Comparison of ENCODE assay signal across 9 mouse cellular contexts in the genomic region with DNA sequence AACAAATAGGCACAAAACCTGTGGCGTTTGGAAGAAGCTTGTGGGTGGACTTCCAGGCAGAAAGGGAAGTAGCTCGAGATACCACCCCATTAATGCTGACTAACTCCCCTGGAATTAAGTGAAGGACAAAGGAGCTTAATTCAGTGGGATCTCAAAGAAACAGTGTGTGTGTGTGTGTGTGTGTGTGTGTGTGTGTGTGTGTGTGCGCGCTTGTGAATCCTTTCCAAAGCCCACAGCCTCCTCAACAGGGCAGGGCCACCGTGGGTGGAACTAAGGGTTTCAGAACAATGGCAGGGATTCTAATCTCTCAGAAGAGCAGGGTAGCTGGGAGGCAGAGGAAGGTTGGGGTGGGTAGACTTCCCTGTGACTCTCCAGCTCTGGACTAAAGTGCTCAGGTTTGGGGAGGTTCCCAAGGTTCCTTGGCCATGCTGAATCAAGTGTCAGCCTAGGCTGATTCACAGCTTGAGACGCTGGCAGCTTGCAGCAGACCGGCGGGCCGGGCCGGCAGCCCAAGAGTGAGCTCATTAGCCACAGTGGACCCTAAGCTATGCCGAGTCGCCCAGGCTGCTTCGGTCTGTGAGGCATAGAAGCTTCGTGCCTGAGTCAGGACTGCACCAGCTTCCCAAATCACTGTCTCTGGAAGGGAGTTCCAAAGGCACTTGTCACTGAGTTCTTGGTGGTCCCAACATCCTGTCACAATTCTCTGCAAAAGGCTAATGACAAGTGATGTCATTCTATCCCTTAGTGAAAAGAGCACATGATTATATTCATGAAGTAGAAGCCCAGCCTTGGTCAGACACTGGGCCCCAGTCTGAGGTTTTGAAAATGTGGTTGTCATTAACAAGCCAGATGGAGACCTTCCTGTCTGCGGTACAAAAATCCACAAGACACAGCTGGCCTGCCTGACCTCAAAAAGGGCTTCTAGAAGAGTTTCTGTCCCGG. TPM values are rescaled to one million over a fixed set of nuclear protein-coding genes. Genes with fewer than 3 reads are reported as not detected.
DNase-seq lines count a peak whose midpoint lies in the region; ATAC-seq and TF ChIP-seq lines count a peak whose summit lies in the region.
"Had no signal": no experiment of that assay in that cellular context is flagged by ENCODE, and none has a peak within 500 bp of the region (broad histone marks: within the 10 kb centered on the region; RNA-seq: fewer than 3 reads in every experiment).

No protein-coding gene starts in this region.

- 0 out of 2 replicates have a peak, but pooled peaks cover 23% of the 10 kb centered on the region for H3K4me1 ChIP-seq in embryonic facial prominence, embryonic 14.5 days (ENCODE audit: control insufficient read depth, insufficient read depth, low read length)
- peaks cover 15% of the 10 kb centered on the region for H3K4me1 ChIP-seq in heart, embryonic 11.5 days (ENCODE audit: control insufficient read depth, insufficient read depth, low read length)
- H3K4me1 ChIP-seq in midbrain, postnatal 0 days (ENCODE audit: insufficient read depth, low read length), result 0 out of 2 replicates have a peak, but pooled peaks cover 4% of the 10 kb centered on the region
- no peaks in the 10 kb centered on the region for H3K4me1 ChIP-seq in liver, embryonic 12.5 days

- no peaks in the 10 kb centered on the region for H3K36me3 ChIP-seq in embryonic facial prominence, embryonic 14.5 days (ENCODE audit: control insufficient read depth, insufficient read depth, low read length)
- no peaks in the 10 kb centered on the region for H3K36me3 ChIP-seq in heart, embryonic 11.5 days (ENCODE audit: control insufficient read depth, insufficient read depth, low read length)
- no peaks in the 10 kb centered on the region for H3K36me3 ChIP-seq in midbrain, postnatal 0 days (ENCODE audit: insufficient read depth, low read length)
- no peaks in the 10 kb centered on the region for H3K36me3 ChIP-seq in liver, embryonic 12.5 days
- H3K36me3 ChIP-seq: lung, embryonic 15.5 days had no signal

- no peak overlapping the region for H3K9ac ChIP-seq in embryonic facial prominence, embryonic 14.5 days (ENCODE audit: low read depth, low read length)
- no peak overlapping the region for H3K9ac ChIP-seq in heart, embryonic 11.5 days (ENCODE audit: low read depth, low read length)
- H3K9ac ChIP-seq in midbrain, postnatal 0 days (replicated peaks; ENCODE audit: low read length, poor library complexity, severe bottlenecking), result no peak overlapping the region
- H3K9ac ChIP-seq in liver, embryonic 12.5 days, result no peak overlapping the region
- H3K9ac ChIP-seq: lung, embryonic 15.5 days had no signal

- H3K4me2 ChIP-seq in embryonic facial prominence, embryonic 14.5 days (ENCODE audit: low read depth, low read length), result no peak overlapping the region
- H3K4me2 ChIP-seq in heart, embryonic 11.5 days, result no peak overlapping the region
- no peak overlapping the region for H3K4me2 ChIP-seq in midbrain, postnatal 0 days (ENCODE audit: low read depth, low read length, poor library complexity, severe bottlenecking)
- no peak overlapping the region for H3K4me2 ChIP-seq in liver, embryonic 12.5 days
- H3K4me2 ChIP-seq: lung, embryonic 15.5 days had no signal

- 28% methylated on average over 16 of the region's 16 CpGs for WGBS in embryonic facial prominence, embryonic 14.5 days
- WGBS in heart, embryonic 11.5 days (ENCODE audit: insufficient replicate concordance), result 40% methylated on average over 16 of the region's 16 CpGs
- 15% methylated on average over 16 of the region's 16 CpGs for WGBS in midbrain, postnatal 0 days
- 35% methylated on average over 16 of the region's 16 CpGs for WGBS in liver, embryonic 12.5 days (ENCODE audit: insufficient replicate concordance)

- H3K27me3 ChIP-seq in embryonic facial prominence, embryonic 14.5 days (replicated peaks; ENCODE audit: control insufficient read depth, insufficient read depth, low read length), result no peaks in the 10 kb centered on the region
- H3K27me3 ChIP-seq in heart, embryonic 11.5 days (ENCODE audit: control insufficient read depth, insufficient read depth, low read length), result no peaks in the 10 kb centered on the region
- H3K27me3 ChIP-seq in midbrain, postnatal 0 days (ENCODE audit: insufficient read depth, low read length), result no peaks in the 10 kb centered on the region
- H3K27me3 ChIP-seq in liver, embryonic 12.5 days (replicated peaks), result peaks cover 26% of the 10 kb centered on the region; the same call in 1 of the 2 replicates
- H3K27me3 ChIP-seq: lung, embryonic 15.5 days had no signal

- DNase-seq in 416B (ENCODE audit: low read depth), result peak; percentile 79
- DNase-seq in adrenal gland, postnatal 14 days, result peak; percentile 50
- DNase-seq in embryonic facial prominence, embryonic 14.5 days (ENCODE audit: low spot score), result peak; percentile 71
- DNase-seq in midbrain, postnatal 0 days (ENCODE audit: low spot score), result peak; percentile 72
- DNase-seq in frontal cortex, postnatal 36 days (ENCODE audit: low spot score in 2 of 2), result no peak
- DNase-seq in thymus, postnatal 14 days, result no peak

- no peak overlapping the region for H3K27ac ChIP-seq in embryonic facial prominence, embryonic 14.5 days (replicated peaks; ENCODE audit: low read depth, low read length)
- peak overlapping the region; percentile 15; the same call in 1 of the 2 replicates for H3K27ac ChIP-seq in heart, embryonic 11.5 days (ENCODE audit: low read depth, low read length)
- H3K27ac ChIP-seq in midbrain, postnatal 0 days (ENCODE audit: low read depth, low read length), result no peak overlapping the region
- H3K27ac ChIP-seq in liver, embryonic 12.5 days, result no peak overlapping the region
- H3K27ac ChIP-seq: lung, embryonic 15.5 days had no signal

- ATAC-seq in embryonic facial prominence, embryonic 14.5 days (ENCODE audit: low read depth), result peak; percentile 56
- ATAC-seq in heart, embryonic 11.5 days (replicated peaks; ENCODE audit: insufficient number of reproducible peaks, low FRiP score, low TSS enrichment), result no peak
- ATAC-seq in midbrain, postnatal 0 days (ENCODE audit: low FRiP score), result peak; percentile 38; the same call in 1 of the 2 replicates
- no peak for ATAC-seq in liver, embryonic 12.5 days

- H3K4me3 ChIP-seq in embryonic facial prominence, embryonic 14.5 days (ENCODE audit: low read depth, low read length), result no peak overlapping the region
- H3K4me3 ChIP-seq in heart, embryonic 11.5 days (ENCODE audit: low read depth, low read length), result no peak overlapping the region
- H3K4me3 ChIP-seq in midbrain, postnatal 0 days (ENCODE audit: low read depth, low read length), result no peak overlapping the region
- H3K4me3 ChIP-seq in liver, embryonic 12.5 days, result no peak overlapping the region
- H3K4me3 ChIP-seq: lung, embryonic 15.5 days had no signal

- no peak for TF ChIP-seq CTCF in midbrain, postnatal 0 days (IDR thresholded peaks at IDR 0.05)

- H3K9me3 ChIP-seq in embryonic facial prominence, embryonic 14.5 days (ENCODE audit: control insufficient read depth, low read length), result no peaks in the 10 kb centered on the region
- H3K9me3 ChIP-seq in heart, embryonic 11.5 days (replicated peaks; ENCODE audit: control insufficient read depth, low read length), result no peaks in the 10 kb centered on the region
- no peaks in the 10 kb centered on the region for H3K9me3 ChIP-seq in midbrain, postnatal 0 days (ENCODE audit: low read length)
- no peaks in the 10 kb centered on the region for H3K9me3 ChIP-seq in liver, embryonic 12.5 days (replicated peaks)
- H3K9me3 ChIP-seq: lung, embryonic 15.5 days had no signal

RNA-seq across cellular contexts. Expression of a gene that starts 59.6 kb away (rescaled TPM):
- 30.6 and 41.6 TPM in 2 replicates for total RNA-seq in adrenal gland, postnatal 14 days (2021)
- 8.5 and 9.6 TPM in 2 replicates for polyA plus RNA-seq in embryonic facial prominence, embryonic 14.5 days (2014; fragmentation: Nextera tagmentation; extraction: Ambion mirVana)
- 7.6 and 7.8 TPM in 2 replicates for polyA plus RNA-seq in heart, embryonic 11.5 days (2014; fragmentation: Nextera tagmentation; extraction: Ambion mirVana)
- 27.3 and 29.7 TPM in 2 replicates for total RNA-seq in midbrain, postnatal 0 days (2014; rRNA removed)
- polyA plus RNA-seq in midbrain, postnatal 0 days (2015; fragmentation: Nextera tagmentation; extraction: Ambion mirVana), result 21.1 and 23.0 TPM in 2 replicates
- polyA plus RNA-seq in liver, embryonic 12.5 days (2016; fragmentation: Nextera tagmentation; extraction: Ambion mirVana), result 5.4 and 5.7 TPM in 2 replicates

Comparison
In these comparisons a context has a peak if more than half of its experiments do, and no peak if none do; other contexts are left out.
1. DNase-seq: peak in 416B (single experiment), adrenal gland, postnatal 14 days (single experiment), embryonic facial prominence, embryonic 14.5 days (single experiment) and midbrain, postnatal 0 days (single experiment); none in frontal cortex, postnatal 36 days (0 of 2) and thymus, postnatal 14 days (single experiment).
2. ATAC-seq: peak in embryonic facial prominence, embryonic 14.5 days (single experiment) and midbrain, postnatal 0 days (single experiment); none in heart, embryonic 11.5 days (single experiment) and liver, embryonic 12.5 days (single experiment).